Mouse (Mus musculus) heart, adult 9 months (tissue): ENCODE measurements around the gene Hes1.

ENCODE experiments used
- DNase-seq, 2 experiments: peaks; one replicate each; pipeline ENCODE4 v3.0.0; 2022; ENCODE audit warnings: low spot score in 2 of 2

Gene Hes1

DNA sequence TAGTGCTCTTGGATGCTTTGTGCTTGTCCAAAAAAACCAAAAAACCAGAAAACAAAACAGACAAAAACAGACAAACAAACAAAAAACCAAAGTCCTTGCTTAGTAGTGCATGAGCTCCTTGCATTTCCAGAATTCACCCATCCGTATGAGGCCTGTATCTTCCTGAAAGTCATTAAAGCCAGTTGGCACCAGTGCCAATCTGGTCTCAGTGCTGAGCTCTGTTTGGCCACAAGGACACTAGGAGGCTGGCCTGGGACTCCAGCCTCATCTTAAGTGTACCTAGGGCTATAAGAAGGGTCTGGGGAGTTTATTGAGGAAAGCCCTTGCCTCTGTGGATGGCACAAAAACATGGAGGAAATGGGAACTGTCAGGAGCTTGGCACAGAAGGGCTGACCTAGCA lies 50.3 kb downstream of the Hes1 start:
- no peak for DNase-seq
